Comparison of ENCODE assay signal across 23 mouse cellular contexts in the genomic region with DNA sequence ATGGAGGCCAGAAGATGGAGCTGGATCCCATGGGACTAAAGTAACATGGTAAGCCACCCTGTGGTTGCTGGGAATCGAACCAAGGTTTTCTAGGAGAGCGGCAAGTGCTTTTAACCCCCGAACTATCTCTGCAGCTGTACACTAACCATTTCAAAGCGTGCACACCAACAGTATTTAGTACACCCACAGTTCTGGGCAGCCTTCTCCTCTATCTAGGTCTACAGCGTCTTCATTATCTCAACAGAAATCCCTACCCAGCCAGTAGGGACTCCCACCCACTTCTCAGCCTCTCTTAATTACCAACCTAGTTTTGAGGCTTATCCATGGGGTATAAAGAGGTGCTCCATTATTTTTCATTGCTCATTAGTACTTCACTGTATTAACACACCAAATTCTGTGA. TPM values are rescaled to one million over a fixed set of nuclear protein-coding genes. Genes with fewer than 3 reads are reported as not detected.
DNase-seq lines count a peak whose midpoint lies in the region; ATAC-seq and TF ChIP-seq lines count a peak whose summit lies in the region.
"Had no signal": no experiment of that assay in that cellular context is flagged by ENCODE, and none has a peak within 500 bp of the region (broad histone marks: within the 10 kb centered on the region; RNA-seq: fewer than 3 reads in every experiment).

No protein-coding gene starts in this region.

- TF ChIP-seq EP300 in MEL (IDR thresholded peaks at IDR 0.05; ENCODE audit: low read depth in 1 of 2, low read length in 2 of 2): peak; percentile 90 to 93
- TF ChIP-seq EP300 in liver, embryonic 14.5 days (IDR thresholded peaks at IDR 0.05; ENCODE audit: low read depth): peak; percentile 77

- H3K4me1 ChIP-seq in MEL (ENCODE audit: control insufficient read depth in 1 of 2, insufficient read depth in 2 of 2, low read length in 2 of 2): peaks cover 10 to 13% of the 10 kb centered on the region in 2 experiments
- H3K4me1 ChIP-seq in liver, embryonic 14.5 days (replicated peaks; ENCODE audit: control insufficient read depth in 2 of 2, insufficient read depth in 2 of 2, low read length in 1 of 2): peaks cover 11 to 14% of the 10 kb centered on the region in 2 experiments
- no peaks in the 10 kb centered on the region for H3K4me1 ChIP-seq in midbrain, embryonic 16.5 days (ENCODE audit: control insufficient read depth, insufficient read depth, low read length)
- H3K4me1 ChIP-seq: embryonic facial prominence, embryonic 15.5 days; forebrain, embryonic 12.5 days; heart, embryonic 13.5 days; hindbrain, embryonic 12.5 days had no signal

- DNase-seq in MEL (ENCODE audit: low read depth, low spot score) (peak; percentile 72), liver (peak; percentile 38)
- DNase-seq in liver, embryonic 14.5 days (ENCODE audit: low read depth in 3 of 3, low spot score in 3 of 3): no peak
- DNase-seq in testis, postnatal 14 days (ENCODE audit: low spot score): no peak
- DNase-seq in yolk sac, embryonic 10.5 days (ENCODE audit: low spot score): no peak
- DNase-seq: adrenal gland, postnatal 14 days; B cell, adult 2 months; cerebellum, adult 11-12 months; cerebellum, adult 9-10 months; embryo, embryonic 11 days; forebrain, postnatal 0 days; gastrocnemius, postnatal 14 days; heart, adult 11 months; heart, postnatal 36 days had no signal

- no peak for TF ChIP-seq RAD21 in MEL (IDR thresholded peaks at IDR 0.05; ENCODE audit: low read depth, low read length)

- H3K79me2 ChIP-seq in MEL (ENCODE audit: control insufficient read depth, insufficient read depth, low read length, poor library complexity): no peaks in the 10 kb centered on the region

- peak overlapping the region; percentile 65 for H3K27ac ChIP-seq in MEL (ENCODE audit: control insufficient read depth, low read depth, low read length)
- peak overlapping the region; percentile 30; the same call in 1 of the 2 replicates for H3K27ac ChIP-seq in liver, embryonic 14.5 days
- no peak overlapping the region for H3K27ac ChIP-seq in midbrain, embryonic 16.5 days (ENCODE audit: low read length)
- H3K27ac ChIP-seq: embryonic facial prominence, embryonic 15.5 days; forebrain, embryonic 12.5 days; heart, embryonic 13.5 days; hindbrain, embryonic 12.5 days had no signal

- peak; percentile 85 for ATAC-seq in liver, embryonic 14.5 days (ENCODE audit: insufficient read depth)
- ATAC-seq in megakaryocyte progenitor cell, adult 5-6 weeks (replicated peaks; ENCODE audit: poor library complexity): peak; percentile 76
- no peak for ATAC-seq in midbrain, embryonic 16.5 days
- ATAC-seq: CD4-positive, CD25-positive, alpha-beta regulatory T cell, adult 4 months; forebrain, postnatal 0 days; hindbrain, embryonic 16.5 days had no signal

- 18% methylated on average over 5 of the region's 5 CpGs for WGBS in liver, embryonic 14.5 days (ENCODE audit: insufficient replicate concordance)
- WGBS in midbrain, embryonic 16.5 days: 88% methylated on average over 5 of the region's 5 CpGs

- H3K9me3 ChIP-seq in MEL (replicated peaks; ENCODE audit: insufficient read depth, low read length): no peaks in the 10 kb centered on the region
- no peaks in the 10 kb centered on the region for H3K9me3 ChIP-seq in liver, embryonic 14.5 days (ENCODE audit: control insufficient read depth, low read length)
- H3K9me3 ChIP-seq in midbrain, embryonic 16.5 days (replicated peaks; ENCODE audit: control insufficient read depth, low read length, poor library complexity, severe bottlenecking): no peaks in the 10 kb centered on the region
- H3K9me3 ChIP-seq: embryonic facial prominence, embryonic 15.5 days; forebrain, embryonic 12.5 days; G1E; heart, embryonic 13.5 days; hindbrain, embryonic 12.5 days had no signal

- H3K9ac ChIP-seq in MEL (ENCODE audit: control insufficient read depth, low read depth, low read length, poor library complexity, severe bottlenecking): no peak overlapping the region
- no peak overlapping the region; the same call in 1 of the 2 replicates for H3K9ac ChIP-seq in liver, embryonic 14.5 days (replicated peaks)
- H3K9ac ChIP-seq in midbrain, embryonic 16.5 days (ENCODE audit: low read depth, low read length): no peak overlapping the region
- H3K9ac ChIP-seq: embryonic facial prominence, embryonic 15.5 days; forebrain, embryonic 12.5 days; forebrain, postnatal 0 days; heart, embryonic 13.5 days; hindbrain, embryonic 12.5 days had no signal

- H3K4me3 ChIP-seq in MEL (ENCODE audit: control insufficient read depth in 1 of 2, insufficient read depth in 1 of 2, low read depth in 2 of 2, low read length in 2 of 2): no peak overlapping the region
- H3K4me3 ChIP-seq in liver, embryonic 14.5 days (ENCODE audit: insufficient read depth in 1 of 2, low read depth in 2 of 2, low read length in 2 of 2): no peak overlapping the region
- no peak overlapping the region for H3K4me3 ChIP-seq in midbrain, embryonic 16.5 days (ENCODE audit: low read depth, low read length)
- H3K4me3 ChIP-seq: embryonic facial prominence, embryonic 15.5 days; forebrain, embryonic 12.5 days; heart, embryonic 13.5 days; hindbrain, embryonic 12.5 days had no signal

- H3K27me3 ChIP-seq in MEL (ENCODE audit: control insufficient read depth in 1 of 2, insufficient read depth in 2 of 2, low read length in 2 of 2): no peaks in the 10 kb centered on the region
- no peaks in the 10 kb centered on the region for H3K27me3 ChIP-seq in liver, embryonic 14.5 days (ENCODE audit: control insufficient read depth, insufficient read depth, low read length)
- H3K27me3 ChIP-seq in midbrain, embryonic 16.5 days (ENCODE audit: control insufficient read depth, insufficient read depth, low read depth, low read length): no peaks in the 10 kb centered on the region
- H3K27me3 ChIP-seq: embryonic facial prominence, embryonic 15.5 days; forebrain, embryonic 12.5 days; hindbrain, embryonic 12.5 days had no signal

- TF ChIP-seq CTCF in MEL (IDR thresholded peaks at IDR 0.05 in 2 of 3, conservative IDR thresholded peaks at IDR 0.05 in 1 of 3; ENCODE audit: control insufficient read depth in 1 of 3, insufficient read depth in 1 of 3, low read depth in 2 of 3, low read length in 3 of 3, poor library complexity in 1 of 3, severe bottlenecking in 1 of 3): no peak; a peak in 1 of 6 replicates
- TF ChIP-seq CTCF in liver, embryonic 14.5 days (IDR thresholded peaks at IDR 0.05; ENCODE audit: low read depth): no peak; the same call in 1 of the 2 replicates

- H3K36me3 ChIP-seq in MEL (ENCODE audit: control insufficient read depth in 1 of 2, insufficient read depth in 2 of 2, low read length in 2 of 2): peaks cover 0 to 15% of the 10 kb centered on the region in 2 experiments; a peak in 2 of 4 replicates
- H3K36me3 ChIP-seq in liver, embryonic 14.5 days (replicated peaks; ENCODE audit: control insufficient read depth, insufficient read depth, low read depth): peaks cover 5% of the 10 kb centered on the region; the same call in 1 of the 2 replicates
- H3K36me3 ChIP-seq in midbrain, embryonic 16.5 days (ENCODE audit: control insufficient read depth, insufficient read depth, low read length): no peaks in the 10 kb centered on the region
- H3K36me3 ChIP-seq: embryonic facial prominence, embryonic 15.5 days; forebrain, embryonic 12.5 days; G1E; heart, embryonic 13.5 days; hindbrain, embryonic 12.5 days had no signal

- H3K4me2 ChIP-seq in liver, embryonic 14.5 days (ENCODE audit: low read depth): peak overlapping the region; percentile 31
- no peak overlapping the region for H3K4me2 ChIP-seq in midbrain, embryonic 16.5 days (ENCODE audit: low read length)
- H3K4me2 ChIP-seq: embryonic facial prominence, embryonic 15.5 days; forebrain, embryonic 12.5 days; heart, embryonic 13.5 days; hindbrain, embryonic 12.5 days had no signal

- TF ChIP-seq POLR2A in MEL (IDR thresholded peaks at IDR 0.05; ENCODE audit: control insufficient read depth in 1 of 2, insufficient read depth in 1 of 2, low read depth in 1 of 2, low read length in 2 of 2, poor library complexity in 1 of 2): no peak

TF ChIP-seq in MEL, 35 proteins besides CTCF, POLR2A, EP300 and RAD21:
- TF ChIP-seq MAX (IDR thresholded peaks at IDR 0.05; ENCODE audit: low read length): peak; percentile 32; the same call in 1 of the 2 replicates
- peak; percentile 39; the same call in 1 of the 2 replicates for TF ChIP-seq RCOR1 (IDR thresholded peaks at IDR 0.05; ENCODE audit: low read depth, low read length)
- peak; percentile 73 for TF ChIP-seq TCF12 (IDR thresholded peaks at IDR 0.05; ENCODE audit: low read depth, low read length)
- peak; percentile 78 for TF ChIP-seq TBP (IDR thresholded peaks at IDR 0.05; ENCODE audit: low read depth, low read length)
- no peak for TF ChIP-seq USF2 (IDR thresholded peaks at IDR 0.05; ENCODE audit: borderline replicate concordance in 1 of 2, insufficient read depth in 1 of 2, low read depth in 1 of 2, low read length in 2 of 2)
- 0 out of 2 replicates have a peak, but pooled peaks have one; percentile 22 for TF ChIP-seq ETS1 (IDR thresholded peaks at IDR 0.05; ENCODE audit: low read depth, low read length)
- TF ChIP-seq CHD2 (IDR thresholded peaks at IDR 0.05; ENCODE audit: low read length): no peak
- TF ChIP-seq MYB (IDR thresholded peaks at IDR 0.05; ENCODE audit: low read depth, low read length): peak; percentile 89
- TF ChIP-seq GATA1 (IDR thresholded peaks at IDR 0.05; ENCODE audit: low read depth, low read length): peak; percentile 79
- TF ChIP-seq ELF1 (IDR thresholded peaks at IDR 0.05; ENCODE audit: low read depth, low read length): no peak

RNA-seq across cellular contexts. Expression of a gene that starts 41.7 kb away (rescaled TPM):
- total RNA-seq in MEL (2012; rRNA removed): 258 and 278 TPM in 2 replicates
- 100 to 1,000 TPM in 1 of 2 experiments, 10 to 100 TPM in 1; 96.2 to 184 TPM for polyA plus RNA-seq in MEL (2012; ENCODE audit: insufficient read depth in 1 of 2, insufficient read length in 2 of 2, low read depth in 1 of 2, low replicate concordance in 2 of 2, missing spikeins in 1 of 2)
- 108 and 152 TPM in 2 replicates for polyA plus RNA-seq in liver, embryonic 14.5 days (2012; rRNA removed)
- polyA plus RNA-seq in liver, embryonic 14.5 days (2014; fragmentation: Nextera tagmentation; extraction: Ambion mirVana): 143 and 165 TPM in 2 replicates
- total RNA-seq in megakaryocyte progenitor cell, adult 5-6 weeks (2015): 427 and 476 TPM in 2 replicates
- 226 and 286 TPM in 2 replicates for total RNA-seq in megakaryocyte progenitor cell, adult 5-6 weeks (2017)
- polyA plus RNA-seq in midbrain, embryonic 16.5 days (2015; fragmentation: Nextera tagmentation; extraction: Ambion mirVana): 25.5 and 29.0 TPM in 2 replicates

Comparison
In these comparisons a context has a peak if more than half of its experiments do, and no peak if none do; other contexts are left out.
1. DNase-seq: peak in MEL (single experiment) and liver (single experiment); none in liver, embryonic 14.5 days (0 of 3), testis, postnatal 14 days (single experiment) and yolk sac, embryonic 10.5 days (single experiment).